Mouse (Mus musculus): ENCODE measurements around the gene Ubb. TPM values are rescaled to one million over a fixed set of nuclear protein-coding genes. Genes with fewer than 3 reads are reported as not detected.

Gene Ubb
- polyA plus RNA-seq, 1 experiment from 2014 or later: 2,876 TPM

DNA sequence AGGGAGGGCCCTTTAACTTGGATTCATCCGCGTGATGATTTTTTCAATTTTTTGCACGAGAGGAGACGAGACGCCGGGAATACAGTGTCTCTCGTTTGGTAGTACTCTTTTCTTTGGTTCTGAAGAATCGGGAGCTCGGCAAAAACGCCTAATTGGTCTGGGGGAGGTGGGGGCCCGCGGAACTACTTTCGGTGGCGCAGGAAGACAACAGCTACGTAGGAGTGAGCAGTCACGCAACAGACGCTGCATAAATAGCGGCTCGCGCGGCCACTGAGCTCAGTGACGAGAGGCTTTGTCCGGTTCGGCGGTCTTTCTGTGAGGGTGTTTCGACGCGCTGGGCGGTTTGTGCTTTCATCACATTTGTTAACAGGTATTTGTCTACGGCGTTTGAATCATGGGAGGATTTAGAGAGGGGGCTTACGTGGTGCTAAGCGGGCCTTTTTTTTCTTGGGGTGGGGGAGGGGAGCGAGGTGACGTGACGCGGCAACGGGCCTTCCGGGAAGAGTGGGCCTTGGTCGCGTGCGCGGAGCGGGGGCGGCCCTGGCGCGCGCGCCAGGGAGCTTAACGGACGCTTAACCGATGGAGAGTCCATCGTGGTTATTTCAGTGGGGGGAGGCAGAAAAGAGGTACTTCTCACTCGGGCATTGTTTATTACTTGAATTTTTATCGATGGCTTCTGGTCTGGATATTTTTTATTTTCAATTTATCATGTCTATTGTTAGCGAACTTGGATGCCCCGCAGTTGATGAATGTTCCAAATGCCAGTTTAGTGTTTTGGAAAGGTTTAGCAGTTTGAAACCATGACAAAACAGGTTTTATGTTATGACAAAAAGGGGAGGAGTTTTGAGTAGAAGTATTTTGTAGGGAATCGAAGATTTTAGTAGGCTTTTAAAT is 502 bp downstream of the Ubb start:
- peak; percentile 82 for ATAC-seq (ENCODE audit: insufficient number of reproducible peaks, insufficient read depth, low FRiP score, low read depth)
- under 1% methylated on average over 58 of the region's 58 CpGs for WGBS

DNA sequence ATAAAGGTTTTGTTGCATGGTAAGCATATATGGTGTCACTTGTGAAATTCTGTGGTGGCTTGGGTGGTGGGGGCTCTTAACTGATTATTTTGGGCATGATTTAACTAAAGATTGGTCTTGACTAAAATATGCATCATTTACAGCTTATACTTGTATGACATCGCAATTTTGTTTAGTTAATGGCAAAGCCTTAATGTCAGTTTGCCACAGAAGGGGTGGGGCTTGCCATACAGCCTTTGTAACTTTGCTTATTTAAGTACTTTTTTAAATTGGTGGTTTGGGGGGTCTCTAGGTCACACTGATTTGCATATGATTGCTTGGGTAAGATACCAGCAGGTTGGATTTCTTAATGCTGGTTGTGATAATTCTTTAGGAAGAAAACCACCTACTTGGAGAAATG is 2.2 kb downstream of the Ubb start:
- Histone ChIP-seq H3K9me3 (ENCODE audit: control insufficient read depth, low read length) (no peaks in the 10 kb centered on the region), H3K4me2 (ENCODE audit: low read length) (peak overlapping the region; percentile 98), H3K27me3 (ENCODE audit: control insufficient read depth, insufficient read depth, low read length) (no peaks in the 10 kb centered on the region), H3K36me3 (ENCODE audit: control insufficient read depth, insufficient read depth, low read length) (peaks cover 21% of the 10 kb centered on the region), H3K4me3 (ENCODE audit: control insufficient read depth in 1 of 2, insufficient read depth in 1 of 2, low read depth in 1 of 2, low read length in 2 of 2) (peak overlapping the region; percentile 45 to 56), H3K4me1 (ENCODE audit: control insufficient read depth in 2 of 2, insufficient read depth in 2 of 2, low read length in 2 of 2) (peaks cover 2 to 24% of the 10 kb centered on the region in 2 experiments; a peak in 3 of 4 replicates), H3K27ac (replicated peaks in 1 of 2; ENCODE audit: control insufficient read depth in 1 of 2, insufficient read depth in 1 of 2, low read depth in 2 of 2, low read length in 2 of 2) (no peak overlapping the region), H3K9ac (ENCODE audit: low read length) (peak overlapping the region; percentile 76)
- WGBS: 27% methylated on average over 1 of the region's 1 CpGs
- ATAC-seq (ENCODE audit: insufficient number of reproducible peaks, insufficient read depth, low FRiP score, low read depth): no peak

More for the DNA sequence above, 502 bp downstream of the Ubb start:
- Histone ChIP-seq H3K27me3 (ENCODE audit: control insufficient read depth, insufficient read depth, low read length) (no peaks in the 10 kb centered on the region), H3K27ac (replicated peaks in 1 of 2; ENCODE audit: control insufficient read depth in 1 of 2, insufficient read depth in 1 of 2, low read depth in 2 of 2, low read length in 2 of 2) (peak overlapping the region; percentile 92 to 93), H3K4me1 (ENCODE audit: control insufficient read depth in 2 of 2, insufficient read depth in 2 of 2, low read length in 2 of 2) (peaks cover 2 to 24% of the 10 kb centered on the region in 2 experiments; a peak in 3 of 4 replicates), H3K4me3 (ENCODE audit: control insufficient read depth in 1 of 2, insufficient read depth in 1 of 2, low read depth in 1 of 2, low read length in 2 of 2) (peak overlapping the region; percentile 57 to 84), H3K9me3 (ENCODE audit: control insufficient read depth, low read length) (no peaks in the 10 kb centered on the region), H3K4me2 (ENCODE audit: low read length) (peak overlapping the region; percentile 54), H3K9ac (ENCODE audit: low read length) (peak overlapping the region; percentile 85), H3K36me3 (ENCODE audit: control insufficient read depth, insufficient read depth, low read length) (peaks cover 21% of the 10 kb centered on the region)

DNA sequence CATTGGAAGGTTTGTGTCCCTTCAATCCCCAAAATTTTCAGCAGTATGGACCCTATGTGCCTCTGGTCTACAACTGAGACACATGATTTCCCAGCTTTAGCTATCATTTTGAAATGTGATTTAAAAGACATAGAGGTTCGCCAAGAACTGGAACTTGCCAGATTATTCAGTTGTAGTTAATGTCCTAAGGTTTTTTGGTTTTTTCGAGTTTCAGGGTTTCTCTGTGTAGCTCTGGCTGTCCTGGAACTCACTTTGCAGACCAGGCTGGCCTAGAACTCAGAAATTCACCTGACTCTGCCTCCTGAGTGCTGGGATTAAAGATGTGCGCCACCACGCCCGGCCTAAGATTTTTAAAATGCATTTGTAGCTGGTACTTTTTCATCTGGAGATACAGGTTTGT is 2.7 kb downstream of the Ubb start:
- peak overlapping the region; percentile 98 for H3K4me2 ChIP-seq (ENCODE audit: low read length)
- WGBS: 76% methylated on average over 5 of the region's 5 CpGs
- H3K36me3 ChIP-seq (ENCODE audit: control insufficient read depth, insufficient read depth, low read length): peaks cover 21% of the 10 kb centered on the region
- peak overlapping the region; percentile 76 for H3K9ac ChIP-seq (ENCODE audit: low read length)
- peak overlapping the region; percentile 27 to 56; a peak in 3 of 4 replicates for H3K4me3 ChIP-seq (ENCODE audit: control insufficient read depth in 1 of 2, insufficient read depth in 1 of 2, low read depth in 1 of 2, low read length in 2 of 2)
- ATAC-seq (ENCODE audit: insufficient number of reproducible peaks, insufficient read depth, low FRiP score, low read depth): no peak
- no peaks in the 10 kb centered on the region for H3K27me3 ChIP-seq (ENCODE audit: control insufficient read depth, insufficient read depth, low read length)
- no peak overlapping the region for H3K27ac ChIP-seq (replicated peaks in 1 of 2; ENCODE audit: control insufficient read depth in 1 of 2, insufficient read depth in 1 of 2, low read depth in 2 of 2, low read length in 2 of 2)
- peaks cover 2 to 24% of the 10 kb centered on the region in 2 experiments; a peak in 3 of 4 replicates for H3K4me1 ChIP-seq (ENCODE audit: control insufficient read depth in 2 of 2, insufficient read depth in 2 of 2, low read length in 2 of 2)
- H3K9me3 ChIP-seq (ENCODE audit: control insufficient read depth, low read length): no peaks in the 10 kb centered on the region

DNA sequence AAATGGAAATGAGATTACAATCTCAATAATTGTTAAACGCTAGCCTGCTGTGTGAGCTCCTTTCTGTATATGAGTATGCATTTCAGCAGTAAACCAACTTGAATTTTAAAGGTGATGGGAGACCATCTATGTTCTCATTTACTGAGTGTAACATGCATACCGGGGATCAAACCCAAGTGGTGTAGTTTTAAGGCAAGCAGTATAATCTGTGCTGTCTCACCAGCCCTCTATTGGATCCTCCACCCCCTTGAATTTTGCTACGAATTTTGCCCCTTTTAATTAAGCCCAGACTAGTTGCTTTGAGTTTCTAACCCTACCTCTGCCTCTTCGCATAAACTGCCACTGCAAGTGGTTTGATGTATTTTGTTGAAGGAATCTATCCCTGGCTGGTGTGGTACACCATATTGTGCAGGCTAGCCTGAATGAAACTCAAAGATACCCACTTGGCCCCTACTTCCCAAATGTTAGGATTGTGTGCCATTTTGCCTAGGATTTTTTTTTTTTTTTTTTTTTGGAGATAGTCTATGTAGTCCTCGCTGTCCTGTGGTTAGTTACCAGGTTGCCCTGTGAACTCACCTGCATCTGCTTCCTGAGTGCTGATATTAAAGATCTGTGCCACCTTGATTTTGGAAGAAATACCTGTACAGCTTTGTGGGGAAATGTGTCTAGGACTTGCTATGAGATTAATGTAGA is 3.3 kb downstream of the Ubb start:
- no peak overlapping the region for H3K27ac ChIP-seq (replicated peaks in 1 of 2; ENCODE audit: control insufficient read depth in 1 of 2, insufficient read depth in 1 of 2, low read depth in 2 of 2, low read length in 2 of 2)
- 76% methylated on average over 5 of the region's 5 CpGs for WGBS
- peaks cover 21% of the 10 kb centered on the region for H3K36me3 ChIP-seq (ENCODE audit: control insufficient read depth, insufficient read depth, low read length)
- H3K4me2 ChIP-seq (ENCODE audit: low read length): peak overlapping the region; percentile 98
- H3K9ac ChIP-seq (ENCODE audit: low read length): peak overlapping the region; percentile 76
- H3K27me3 ChIP-seq (ENCODE audit: control insufficient read depth, insufficient read depth, low read length): no peaks in the 10 kb centered on the region
- H3K4me1 ChIP-seq (ENCODE audit: control insufficient read depth in 2 of 2, insufficient read depth in 2 of 2, low read length in 2 of 2): peaks cover 6 to 29% of the 10 kb centered on the region in 2 experiments
- ATAC-seq (ENCODE audit: insufficient number of reproducible peaks, insufficient read depth, low FRiP score, low read depth): no peak
- no peaks in the 10 kb centered on the region for H3K9me3 ChIP-seq (ENCODE audit: control insufficient read depth, low read length)
- peak overlapping the region; percentile 27 to 56; a peak in 3 of 4 replicates for H3K4me3 ChIP-seq (ENCODE audit: control insufficient read depth in 1 of 2, insufficient read depth in 1 of 2, low read depth in 1 of 2, low read length in 2 of 2)

DNA sequence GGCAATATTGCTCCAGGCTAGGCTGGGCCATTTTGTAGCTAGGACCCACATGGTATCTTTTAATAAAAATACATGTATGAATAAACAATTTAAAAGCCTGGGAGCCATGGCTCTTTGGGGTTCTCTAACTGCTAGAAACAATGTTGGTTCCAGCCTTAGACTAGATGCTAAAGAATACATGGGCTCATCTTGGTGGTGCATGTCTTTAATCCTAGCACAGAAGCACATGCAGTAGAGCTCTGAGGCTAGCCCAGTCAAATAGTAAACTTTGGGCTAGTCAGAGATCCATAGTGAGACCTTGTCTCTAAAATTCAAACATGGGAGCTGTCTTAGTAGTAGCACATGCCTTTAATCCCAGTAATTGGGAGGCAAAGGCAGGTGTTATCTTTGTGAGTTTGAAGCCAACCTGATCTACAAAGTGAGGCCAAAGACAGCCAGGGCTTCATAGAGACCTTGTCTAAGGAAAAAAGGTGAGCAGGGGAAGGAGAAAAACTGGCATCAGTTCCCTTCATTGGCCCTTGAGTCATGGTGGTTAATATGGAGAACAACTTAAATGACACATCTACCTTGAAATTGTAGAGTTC is 4.1 kb downstream of the Ubb start:
- peak overlapping the region in 1 of 2 experiments; percentile 56; a peak in 1 of 4 replicates for H3K4me3 ChIP-seq (ENCODE audit: control insufficient read depth in 1 of 2, insufficient read depth in 1 of 2, low read depth in 1 of 2, low read length in 2 of 2)
- H3K27me3 ChIP-seq (ENCODE audit: control insufficient read depth, insufficient read depth, low read length): no peaks in the 10 kb centered on the region
- no peak overlapping the region for H3K9ac ChIP-seq (ENCODE audit: low read length)
- no peak for ATAC-seq (ENCODE audit: insufficient number of reproducible peaks, insufficient read depth, low FRiP score, low read depth)
- H3K4me2 ChIP-seq (ENCODE audit: low read length): peak overlapping the region; percentile 98
- H3K9me3 ChIP-seq (ENCODE audit: control insufficient read depth, low read length): no peaks in the 10 kb centered on the region
- H3K4me1 ChIP-seq (ENCODE audit: control insufficient read depth in 2 of 2, insufficient read depth in 2 of 2, low read length in 2 of 2): peaks cover 6 to 27% of the 10 kb centered on the region in 2 experiments
- H3K27ac ChIP-seq (replicated peaks in 1 of 2; ENCODE audit: control insufficient read depth in 1 of 2, insufficient read depth in 1 of 2, low read depth in 2 of 2, low read length in 2 of 2): no peak overlapping the region
- H3K36me3 ChIP-seq (ENCODE audit: control insufficient read depth, insufficient read depth, low read length): peaks cover 21% of the 10 kb centered on the region

DNA sequence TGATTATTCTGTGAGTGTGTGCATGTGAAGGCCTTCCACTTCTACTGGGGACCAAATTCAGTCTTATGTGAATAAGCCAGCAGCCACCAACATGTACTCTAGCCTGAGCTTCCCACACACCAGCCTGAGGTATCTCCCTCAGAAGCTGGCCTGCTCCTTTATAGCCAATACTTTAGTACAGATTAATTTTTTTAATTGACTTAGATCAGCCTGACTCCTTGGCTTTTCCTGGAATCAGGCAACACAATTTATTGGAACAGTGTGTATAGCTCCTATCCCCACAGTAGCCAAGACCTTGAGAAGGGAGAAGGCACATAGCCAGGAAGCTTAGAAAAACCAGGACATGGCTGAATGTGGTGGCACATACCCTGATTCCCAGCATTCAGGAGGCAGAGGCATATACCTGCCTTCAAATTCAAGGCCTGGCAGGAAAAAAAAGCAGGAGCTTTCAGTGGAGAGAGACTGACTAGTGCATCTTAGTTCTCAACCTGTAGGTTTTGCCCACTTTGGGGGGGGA is 5.0 kb downstream of the Ubb start:
- Histone ChIP-seq H3K36me3 (ENCODE audit: control insufficient read depth, insufficient read depth, low read length) (peaks cover 21% of the 10 kb centered on the region), H3K4me3 (ENCODE audit: control insufficient read depth in 1 of 2, insufficient read depth in 1 of 2, low read depth in 1 of 2, low read length in 2 of 2) (no peak overlapping the region), H3K27ac (replicated peaks in 1 of 2; ENCODE audit: control insufficient read depth in 1 of 2, insufficient read depth in 1 of 2, low read depth in 2 of 2, low read length in 2 of 2) (no peak overlapping the region), H3K4me1 (ENCODE audit: control insufficient read depth in 2 of 2, insufficient read depth in 2 of 2, low read length in 2 of 2) (peaks cover 6 to 27% of the 10 kb centered on the region in 2 experiments), H3K9ac (ENCODE audit: low read length) (no peak overlapping the region), H3K9me3 (ENCODE audit: control insufficient read depth, low read length) (no peaks in the 10 kb centered on the region), H3K27me3 (ENCODE audit: control insufficient read depth, insufficient read depth, low read length) (no peaks in the 10 kb centered on the region), H3K4me2 (ENCODE audit: low read length) (peak overlapping the region; percentile 2; the same call in 1 of the 2 replicates)
- no peak for ATAC-seq (ENCODE audit: insufficient number of reproducible peaks, insufficient read depth, low FRiP score, low read depth)

DNA sequence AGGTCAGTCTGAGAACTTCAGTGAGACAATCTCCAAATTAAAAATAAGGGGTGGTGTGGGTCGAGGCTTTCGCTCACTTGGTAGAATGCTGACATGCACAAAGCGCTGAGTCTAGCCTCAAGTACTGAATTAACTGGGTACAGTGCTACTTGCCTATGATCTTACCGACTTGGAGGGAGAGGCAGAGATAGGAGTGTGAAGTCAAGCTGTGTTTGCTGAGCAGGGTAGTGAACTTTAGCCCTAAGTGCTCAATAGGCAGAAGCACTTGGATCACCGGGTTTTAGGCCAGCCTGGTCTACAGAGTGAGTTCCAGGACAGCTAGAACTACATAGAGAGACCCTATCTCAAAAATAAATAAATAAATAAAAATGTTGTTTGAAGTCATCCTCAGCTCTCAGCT is 6.2 kb downstream of the Ubb start:
- peaks cover 21% of the 10 kb centered on the region for H3K36me3 ChIP-seq (ENCODE audit: control insufficient read depth, insufficient read depth, low read length)
- ATAC-seq (ENCODE audit: insufficient number of reproducible peaks, insufficient read depth, low FRiP score, low read depth): no peak
- no peaks in the 10 kb centered on the region for H3K27me3 ChIP-seq (ENCODE audit: control insufficient read depth, insufficient read depth, low read length)
- no peak overlapping the region for H3K4me2 ChIP-seq (ENCODE audit: low read length)
- H3K4me1 ChIP-seq (ENCODE audit: control insufficient read depth in 2 of 2, insufficient read depth in 2 of 2, low read length in 2 of 2): peaks cover 6 to 27% of the 10 kb centered on the region in 2 experiments
- 57% methylated on average over 5 of the region's 5 CpGs for WGBS
- no peak overlapping the region for H3K9ac ChIP-seq (ENCODE audit: low read length)
- no peak overlapping the region for H3K4me3 ChIP-seq (ENCODE audit: control insufficient read depth in 1 of 2, insufficient read depth in 1 of 2, low read depth in 1 of 2, low read length in 2 of 2)
- no peaks in the 10 kb centered on the region for H3K9me3 ChIP-seq (ENCODE audit: control insufficient read depth, low read length)
- H3K27ac ChIP-seq (replicated peaks in 1 of 2; ENCODE audit: control insufficient read depth in 1 of 2, insufficient read depth in 1 of 2, low read depth in 2 of 2, low read length in 2 of 2): no peak overlapping the region

All from heart, embryonic 14.5 days (tissue).